Mouse (Mus musculus) lung, embryonic 14.5 days (tissue): ENCODE results near the gene Dyrk4. TPM values are rescaled to one million over a fixed set of nuclear protein-coding genes. Genes with fewer than 3 reads are reported as not detected.

Experiments used
- ATAC-seq: fragments of 200-750 bp; cut with Nextera tagmentation; 2 replicates; pipeline ENCODE4 v1.8.0; 2017; ENCODE audit warnings: mild to moderate bottlenecking, moderate TSS enrichment, moderate library complexity; ENCODE audit not compliant: insufficient read depth
- DNase-seq: peaks from one replicate; pipeline ENCODE4 v3.0.0-alpha.2; 2015
- H3K27ac ChIP-seq: fragments of 300-500 bp; sonication (generic); 2 replicates; pipeline ENCODE4 v1.5.1; 2014; ENCODE audit warnings: low read depth, mild to moderate bottlenecking, moderate library complexity
- H3K27me3 ChIP-seq: fragments of 300-500 bp; sonication (generic); 2 replicates; pipeline ENCODE4 v1.6.1; 2014; ENCODE audit warnings: low read length, control low read depth; ENCODE audit not compliant: insufficient read depth
- H3K36me3 ChIP-seq: fragments of 300-500 bp; sonication (generic); 2 replicates; pipeline ENCODE4 v1.6.1; 2014; ENCODE audit warnings: control low read depth; ENCODE audit not compliant: insufficient read depth
- H3K4me1 ChIP-seq: fragments of 300-500 bp; sonication (generic); 2 replicates; pipeline ENCODE4 v1.6.1; 2014; ENCODE audit warnings: antibody characterized with exemption, control low read depth; ENCODE audit not compliant: insufficient read depth
- H3K4me2 ChIP-seq: fragments of 300-500 bp; sonication (generic); 2 replicates; pipeline ENCODE4 v1.6.1; 2014; ENCODE audit warnings: mild to moderate bottlenecking
- H3K4me3 ChIP-seq: fragments of 300-500 bp; sonication (generic); 2 replicates; pipeline ENCODE4 v1.5.1; 2014; ENCODE audit warnings: low read depth, low read length
- H3K9ac ChIP-seq: fragments of 300-500 bp; sonication (generic); 2 replicates; pipeline ENCODE4 v1.6.1; 2014
- H3K9me3 ChIP-seq: fragments of 300-500 bp; sonication (generic); 2 replicates; pipeline ENCODE4 v1.6.1; 2016; ENCODE audit warnings: low read depth, low read length, control low read depth
- CTCF ChIP-seq: IDR thresholded peaks from 2 replicates; pipeline ENCODE4 v1.5.1; 2016; ENCODE audit warnings: antibody characterized with exemption, low read depth
- WGBS: fragments of 180-500 bp; shearing (Covaris S2); extraction: QIAGEN DNeasy Blood & Tissue Kit; methylation state at CpG from one replicate; pipeline ENCODE4 v1.1.7; 2014; 5-methylcytosine and 5-hydroxymethylcytosine counted together
- polyA plus RNA-seq: library from polyadenylated mRNA; unstranded; fragments of >200 nt; fragmentation: Nextera tagmentation; extraction: Ambion mirVana; gene quantifications from 2 replicates; pipeline ENCODE4 v1.2.1, GENCODE M21; 2014

Dyrk4 gene
- polyA plus RNA-seq, 1 experiment from 2014 or later = 0.13 TPM

DNA sequence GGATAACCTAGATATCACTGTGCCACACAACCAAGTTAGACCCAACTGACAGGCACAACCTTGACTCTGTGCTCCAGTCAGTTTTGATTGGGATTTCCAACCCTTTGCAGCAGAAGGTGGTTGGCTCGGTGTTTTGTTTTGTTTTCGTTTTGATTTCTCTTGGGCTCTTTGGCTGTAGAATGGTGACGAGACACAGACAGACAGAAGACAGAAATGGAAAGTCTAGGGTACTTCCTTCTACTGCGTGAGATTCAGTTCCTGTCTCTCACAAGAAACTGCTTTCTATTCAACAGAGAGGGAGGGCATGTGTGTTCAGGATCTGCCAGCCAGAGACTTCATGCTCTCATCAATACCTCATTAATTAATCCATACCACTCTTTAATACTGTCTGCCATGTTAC lies 10.9 kb downstream of the Dyrk4 start:
- TF ChIP-seq CTCF = no peak
- DNase-seq (no peak), ATAC-seq (no peak)
- Histone ChIP-seq H3K4me2 (no peak overlapping the region), H3K9ac (no peak overlapping the region), H3K27me3 (no peaks in the 10 kb centered on the region), H3K9me3 (no peaks in the 10 kb centered on the region), H3K27ac (no peak overlapping the region), H3K4me1 (no peaks in the 10 kb centered on the region), H3K36me3 (no peaks in the 10 kb centered on the region), H3K4me3 (no peak overlapping the region)
- 66% methylated on average over 4 of the region's 4 CpGs for WGBS

DNA sequence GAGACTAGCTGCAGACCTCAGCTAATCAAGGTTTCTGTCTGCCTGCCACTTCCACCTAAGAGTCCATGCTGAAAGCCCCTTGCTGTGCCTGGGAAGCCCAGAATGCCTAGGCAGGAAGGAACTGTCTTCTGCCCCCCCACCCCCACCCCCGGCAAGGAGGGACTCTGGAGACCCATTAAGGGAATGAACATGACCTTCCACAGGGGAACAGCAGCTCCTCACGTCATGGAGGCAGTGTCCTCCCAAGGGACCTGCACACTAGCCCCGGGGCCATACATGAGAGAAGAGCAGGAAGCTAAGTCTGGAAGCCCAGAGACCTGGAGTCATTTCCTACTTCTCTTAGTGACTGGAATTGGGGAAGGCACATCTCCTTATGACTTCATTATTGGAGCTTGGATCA lies 13.8 kb downstream of the Dyrk4 start:
- Histone ChIP-seq H3K9ac (no peak overlapping the region), H3K27me3 (no peaks in the 10 kb centered on the region), H3K4me3 (no peak overlapping the region), H3K27ac (no peak overlapping the region), H3K4me1 (no peaks in the 10 kb centered on the region), H3K9me3 (no peaks in the 10 kb centered on the region), H3K4me2 (no peak overlapping the region), H3K36me3 (no peaks in the 10 kb centered on the region)
- ATAC-seq (no peak), DNase-seq (no peak)
- TF ChIP-seq CTCF = no peak
- 65% methylated on average over 3 of the region's 3 CpGs for WGBS

DNA sequence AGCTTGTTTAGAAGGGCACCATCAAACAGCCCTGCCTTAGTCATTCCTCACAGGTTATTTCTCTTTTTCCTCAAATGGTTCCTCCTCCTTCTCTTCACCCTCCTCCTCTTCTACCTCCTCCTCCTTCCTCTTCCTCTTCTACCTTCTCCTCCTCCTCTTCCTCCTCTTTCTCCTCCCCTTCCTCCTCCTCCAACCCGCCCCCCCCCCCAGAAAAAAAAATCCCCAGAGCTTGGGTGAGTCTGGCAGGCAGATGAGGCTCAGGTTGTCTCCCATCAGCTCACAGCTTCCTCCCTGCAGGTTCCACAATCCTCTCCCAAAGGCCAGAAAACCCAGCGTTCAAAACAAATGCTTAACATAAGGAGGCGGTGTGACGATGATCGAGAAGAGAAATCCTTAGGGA lies 14.3 kb downstream of the Dyrk4 start:
- TF ChIP-seq CTCF = no peak
- Histone ChIP-seq H3K27ac (no peak overlapping the region), H3K27me3 (no peaks in the 10 kb centered on the region), H3K9ac (no peak overlapping the region), H3K4me3 (no peak overlapping the region), H3K4me1 (no peaks in the 10 kb centered on the region), H3K4me2 (no peak overlapping the region), H3K9me3 (no peaks in the 10 kb centered on the region), H3K36me3 (no peaks in the 10 kb centered on the region)
- DNase-seq (no peak), ATAC-seq (no peak)
- 77% methylated on average over 4 of the region's 5 CpGs for WGBS

DNA sequence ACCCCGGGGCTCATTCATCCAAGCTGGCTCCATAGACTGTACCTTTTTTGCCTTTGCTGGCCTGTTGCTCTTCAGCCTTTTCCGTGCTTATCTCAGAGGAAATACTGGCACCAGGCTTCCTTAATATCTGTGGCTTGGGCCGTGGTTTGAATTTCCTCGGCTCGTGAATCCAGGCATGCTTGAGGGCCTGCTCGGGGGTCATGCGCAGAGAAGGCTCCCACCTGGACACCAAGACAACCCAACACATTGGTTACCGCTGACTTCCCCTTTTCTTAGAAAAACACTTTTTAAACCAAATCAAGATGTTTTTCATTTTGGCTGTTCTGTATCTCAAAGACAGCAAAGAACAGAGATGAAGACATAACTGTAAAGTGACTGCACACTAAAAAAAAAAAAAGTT lies 44.5 kb downstream of the Dyrk4 start:
- WGBS = 76% methylated on average over 8 of the region's 8 CpGs
- H3K36me3 ChIP-seq = no peaks in the 10 kb centered on the region

DNA sequence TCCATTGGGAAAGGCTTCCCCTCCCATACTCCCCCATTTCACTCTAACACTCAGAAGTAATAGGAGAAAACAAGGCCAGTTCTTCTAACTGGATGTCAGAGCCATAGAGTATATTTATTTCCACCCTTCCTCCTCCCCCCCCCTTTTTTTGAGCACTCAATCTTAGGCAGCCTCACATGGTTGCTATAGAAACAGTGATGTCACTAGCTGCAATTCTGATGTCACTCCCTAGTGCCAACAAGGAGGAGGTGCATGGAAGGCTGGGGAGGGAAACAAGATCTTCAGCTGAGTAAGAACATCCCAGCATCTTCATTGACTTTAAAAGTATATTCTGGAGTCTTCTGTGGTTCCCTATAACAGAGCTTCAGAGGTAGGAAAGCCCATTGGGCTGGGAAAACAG lies 68.8 kb downstream of the Dyrk4 start, which contains the start of gene Akap3:
Gene Akap3 (plus strand): TSS at position 218 of the 400 bp plus-strand sequence.
- Histone ChIP-seq H3K4me3 (no peak within 1 kb of the TSS), H3K4me1 (peaks cover 3% of the 10 kb centered on the region), H3K9me3 (no peaks in the 10 kb centered on the region), H3K27me3 (no peaks in the 10 kb centered on the region), H3K27ac (no peak within 1 kb of the TSS), H3K9ac (no peak within 1 kb of the TSS), H3K36me3 (no peaks in the 10 kb centered on the region), H3K4me2 (no peak within 1 kb of the TSS)
- ATAC-seq (no peak), DNase-seq (no peak)
- TF ChIP-seq CTCF = no peak

More for the DNA sequence above, 44.5 kb downstream of the Dyrk4 start:
- no peak for DNase-seq
- ATAC-seq = no peak
- Histone ChIP-seq H3K4me1 (no peaks in the 10 kb centered on the region), H3K27ac (no peak overlapping the region), H3K4me2 (no peak overlapping the region), H3K4me3 (no peak overlapping the region), H3K9ac (no peak overlapping the region), H3K27me3 (no peaks in the 10 kb centered on the region), H3K9me3 (no peaks in the 10 kb centered on the region)
- no peak for TF ChIP-seq CTCF

DNA sequence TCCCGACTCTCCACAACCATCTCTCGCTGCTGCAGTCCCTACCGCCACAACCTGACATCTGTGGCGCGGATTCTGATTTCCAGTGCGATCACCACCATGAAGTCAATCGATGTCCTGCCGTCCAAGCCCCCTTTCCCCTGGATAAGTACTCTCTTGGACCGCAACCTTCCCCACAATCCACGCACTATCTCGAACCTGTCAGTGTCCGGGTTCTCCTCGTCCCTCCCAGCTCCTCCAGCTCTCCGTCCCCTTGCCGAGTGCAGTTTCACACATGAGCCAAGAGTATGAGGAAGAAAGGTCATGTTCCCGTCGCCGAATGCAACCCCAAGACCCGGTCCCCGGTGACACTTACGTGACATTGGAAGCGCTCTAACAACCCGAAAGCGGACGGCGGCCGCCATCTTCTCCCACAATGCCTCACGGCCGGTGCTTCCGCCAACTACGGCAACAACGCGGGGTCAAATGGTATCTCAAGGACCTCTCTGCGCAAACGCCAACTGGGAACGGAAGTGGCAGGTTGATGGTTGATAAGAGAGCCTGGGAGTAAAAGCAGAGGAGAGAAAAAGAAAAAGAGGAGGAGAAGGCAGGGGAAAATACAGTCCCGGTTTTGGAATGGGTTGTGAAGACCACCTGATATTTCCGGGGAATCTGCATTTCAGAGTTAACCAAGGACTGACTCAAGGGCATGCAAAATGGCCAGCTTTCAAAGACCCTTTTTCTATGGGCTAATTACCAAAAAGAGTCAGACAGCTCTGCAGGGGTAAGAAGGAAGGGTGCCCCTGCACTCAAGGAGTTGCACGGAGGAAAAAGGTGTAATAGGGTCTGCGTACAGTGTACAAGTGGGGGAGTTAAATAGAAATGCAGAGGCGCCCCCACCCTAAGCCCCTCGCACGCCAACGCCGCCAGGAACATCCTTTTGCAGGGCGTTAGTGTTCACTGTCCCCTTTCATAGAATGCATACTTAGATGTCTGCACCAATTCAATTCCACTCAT lies 72.6 kb downstream of the Dyrk4 start, which contains the start of gene Ndufa9:
Gene Ndufa9 (minus strand): TSS at position 425 of the 993 bp plus-strand sequence.
- Histone ChIP-seq H3K4me2 (peak within 1 kb of the TSS; percentile 82), H3K9ac (peak within 1 kb of the TSS; percentile 76), H3K4me3 (peak within 1 kb of the TSS; percentile 69), H3K36me3 (peaks cover 3% of the 10 kb centered on the region), H3K27ac (no peak within 1 kb of the TSS), H3K4me1 (peaks cover 6% of the 10 kb centered on the region), H3K27me3 (no peaks in the 10 kb centered on the region), H3K9me3 (no peaks in the 10 kb centered on the region)
- peak; percentile 91 for ATAC-seq
- 4% methylated on average over 46 of the region's 46 CpGs for WGBS
- DNase-seq = peak; percentile 97
- no peak for TF ChIP-seq CTCF

DNA sequence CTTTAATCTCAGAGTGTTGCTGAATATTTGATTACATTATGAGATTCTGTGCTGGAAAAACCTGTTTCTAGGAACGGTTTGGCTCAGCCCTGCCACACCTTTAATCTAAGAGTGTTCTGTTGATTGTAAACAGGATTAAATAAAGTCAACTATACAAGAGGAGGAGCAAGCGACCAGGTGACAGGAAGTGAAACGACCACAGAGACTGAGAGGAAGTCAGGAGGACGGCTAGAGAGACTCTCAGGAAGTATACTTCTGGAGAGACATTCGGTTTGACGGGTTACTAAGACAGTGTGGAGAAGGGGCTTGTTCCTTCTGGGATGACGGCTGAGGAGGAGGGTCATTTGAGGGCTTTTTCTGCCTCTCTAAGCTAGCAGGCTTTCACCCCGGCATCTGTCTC lies 85.0 kb downstream of the Dyrk4 start:
- no peak overlapping the region for H3K4me2 ChIP-seq
- ATAC-seq (no peak), DNase-seq (no peak)
- 76% methylated on average over 8 of the region's 8 CpGs for WGBS
- H3K36me3 ChIP-seq = peaks cover 92% of the 10 kb centered on the region
- H3K4me3 ChIP-seq = no peak overlapping the region
- no peak overlapping the region for H3K27ac ChIP-seq
- H3K4me1 ChIP-seq = no peaks in the 10 kb centered on the region
- no peaks in the 10 kb centered on the region for H3K9me3 ChIP-seq
- no peak overlapping the region for H3K9ac ChIP-seq
- no peak for TF ChIP-seq CTCF
- no peaks in the 10 kb centered on the region for H3K27me3 ChIP-seq

Other genes starting within 250 kb of the Dyrk4 start
- 1.4 and 1.5 TPM in 2 replicates for gene Kcna6, start 181.2 kb downstream of the Dyrk4 start, polyA plus RNA-seq
- 182 and 196 TPM in 2 replicates for gene Ndufa9, start 72.7 kb downstream of the Dyrk4 start, polyA plus RNA-seq
- gene Akap3, start 68.7 kb downstream of the Dyrk4 start, polyA plus RNA-seq = 0.07 TPM in 1 of 2 replicates, not detected in the other
- gene Rad51ap1, start 17.7 kb upstream of the Dyrk4 start, polyA plus RNA-seq = 79.8 and 85.6 TPM in 2 replicates
- gene D6Wsu163e, start 18.1 kb upstream of the Dyrk4 start, polyA plus RNA-seq = 15.6 and 16.7 TPM in 2 replicates
- gene Fgf6, start 93.7 kb upstream of the Dyrk4 start, polyA plus RNA-seq = not detected in 2 replicates
- not detected in 2 replicates for gene Fgf23, start 151.1 kb upstream of the Dyrk4 start, polyA plus RNA-seq
- 3.0 and 3.5 TPM in 2 replicates for gene Tigar, start 187.7 kb upstream of the Dyrk4 start, polyA plus RNA-seq
- gene Ccnd2, start 230.4 kb upstream of the Dyrk4 start, polyA plus RNA-seq = 660 and 684 TPM in 2 replicates